Mouse (Mus musculus) ES-Bruce4 (cell line): ENCODE data around the gene Gm38392.
A peak's percentile ranks its signal among the peaks of the same experiment; 100 is the strongest.

Source experiments
- CTCF ChIP-seq: IDR thresholded peaks from one replicate; pipeline ENCODE4 v1.8.1; 2011; ENCODE audit warnings: low read depth, low read length
- EP300 ChIP-seq: IDR thresholded peaks from 2 replicates; pipeline ENCODE4 v1.6.1; 2011; ENCODE audit warnings: low read depth, low read length; ENCODE audit not compliant: insufficient read depth
- POLR2A ChIP-seq: IDR thresholded peaks from one replicate; pipeline ENCODE4 v1.8.1; 2011; ENCODE audit warnings: low read length; ENCODE audit not compliant: insufficient read depth

- peak; percentile 94 for TF ChIP-seq POLR2A
- no peak for TF ChIP-seq CTCF
- peak; percentile 51; the same call in 1 of the 2 replicates for TF ChIP-seq EP300
Measured at GRCm38 (mm10) chr3:88336058-88337013, 49.3 kb upstream of the Gm38392 start, which contains the start of the genes Tmem79 and Smg5.
